Mouse (Mus musculus) spleen, adult 2 months (tissue): Measurements from ENCODE around the gene Erc2.

Experiments
- CTCF ChIP-seq: fragments of 200-500 bp; IDR thresholded peaks from 2 replicates; pipeline ENCODE4 v1.5.1; 2011; ENCODE audit warnings: mild to moderate bottlenecking, inconsistent platforms; ENCODE audit not compliant: insufficient read depth, insufficient read length, insufficient replicate concordance; ENCODE audit errors: extremely low read depth
- POLR2A ChIP-seq: fragments of 200-500 bp; IDR thresholded peaks from 2 replicates; pipeline ENCODE4 v1.6.1; 2011; ENCODE audit warnings: low read depth, low read length, inconsistent platforms

GRCm38 (mm10) chr14:28283319-28284095 is 661.3 kb downstream of the Erc2 start:
- no peak for TF ChIP-seq CTCF
- TF ChIP-seq POLR2A, result no peak
